Mouse (Mus musculus) brain, adult 2 months (tissue): ENCODE data around the gene Vmn2r63.
"Not testable (repeated sequence)": the region's sequence is repeated elsewhere in the genome, so short reads cannot be mapped to it uniquely, and the experiment has no call there.

ENCODE experiments used
- DNase-seq: peaks from one replicate; pipeline ENCODE4 v3.0.0; 2011; ENCODE audit warnings: low read depth, low spot score

Gene Vmn2r63

DNA sequence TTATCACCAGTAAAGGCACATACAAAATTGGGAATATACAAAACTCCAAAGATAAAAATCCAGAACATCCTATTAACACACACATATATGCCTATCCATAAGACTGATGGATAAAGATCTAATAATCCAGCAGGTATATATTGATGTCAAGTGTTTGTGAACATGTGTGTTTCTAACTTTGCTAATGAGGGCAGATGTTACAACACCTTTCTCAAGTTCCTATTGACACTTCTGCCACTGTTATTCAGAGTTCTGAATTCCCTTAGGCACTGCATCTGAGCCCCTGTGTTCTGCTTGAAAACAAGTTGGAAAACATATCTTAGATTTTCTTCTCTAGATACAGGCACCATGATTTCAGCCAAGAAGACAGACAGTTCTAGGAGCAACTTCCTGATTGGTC is at the start of gene Vmn2r63:
TSS of gene Vmn2r63 (minus strand) at position 101 of the 400 bp plus-strand sequence.
- not testable (repeated sequence) for DNase-seq

DNA sequence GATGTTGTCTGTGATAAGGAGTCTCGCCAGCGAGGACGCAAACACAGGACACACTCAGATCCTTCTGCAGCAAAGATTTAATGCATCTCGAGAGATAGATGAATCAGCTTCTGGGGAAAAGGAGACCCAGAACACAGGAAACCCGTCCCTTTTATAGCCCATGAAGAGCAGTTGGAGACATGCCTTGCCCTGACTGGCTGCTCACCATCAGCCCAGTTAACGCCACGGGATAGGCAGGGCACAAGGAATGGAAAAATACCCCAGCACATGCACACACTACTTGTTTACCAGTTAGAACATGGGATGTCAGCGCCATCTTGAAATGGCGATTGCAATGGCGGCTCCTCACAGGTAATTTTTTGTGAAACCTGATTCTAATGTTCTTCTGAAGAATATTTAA is 47.1 kb upstream of the Vmn2r63 start:
- no peak for DNase-seq

- DNase-seq, result no peak
Measured at GRCm38 (mm10) chr7:42980098-42980497, 46.5 kb upstream of the Vmn2r63 start.

GRCm38 (mm10) chr7:42965246-42965645 is 31.6 kb upstream of the Vmn2r63 start:
- no peak for DNase-seq

DNA sequence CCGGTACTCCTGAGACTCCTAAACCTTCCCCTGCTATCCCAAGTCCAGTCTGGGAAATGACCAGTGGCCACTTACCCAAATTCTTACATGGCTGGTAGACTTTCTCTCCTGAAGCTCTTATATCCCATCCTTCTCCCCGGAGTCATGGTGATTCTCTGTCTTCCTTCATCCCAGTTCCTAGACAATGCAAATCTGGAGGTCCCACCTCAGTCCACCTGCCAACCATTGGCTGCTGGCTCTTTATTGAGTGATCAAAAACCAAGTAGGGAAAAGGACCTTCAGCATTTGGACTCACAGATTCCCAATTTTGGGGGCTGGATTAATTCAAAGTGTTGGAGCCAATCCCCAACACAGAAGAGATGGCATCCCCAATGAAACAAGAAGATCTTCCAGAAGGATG is 35.6 kb downstream of the Vmn2r63 start:
- DNase-seq, result not testable (repeated sequence)

DNA sequence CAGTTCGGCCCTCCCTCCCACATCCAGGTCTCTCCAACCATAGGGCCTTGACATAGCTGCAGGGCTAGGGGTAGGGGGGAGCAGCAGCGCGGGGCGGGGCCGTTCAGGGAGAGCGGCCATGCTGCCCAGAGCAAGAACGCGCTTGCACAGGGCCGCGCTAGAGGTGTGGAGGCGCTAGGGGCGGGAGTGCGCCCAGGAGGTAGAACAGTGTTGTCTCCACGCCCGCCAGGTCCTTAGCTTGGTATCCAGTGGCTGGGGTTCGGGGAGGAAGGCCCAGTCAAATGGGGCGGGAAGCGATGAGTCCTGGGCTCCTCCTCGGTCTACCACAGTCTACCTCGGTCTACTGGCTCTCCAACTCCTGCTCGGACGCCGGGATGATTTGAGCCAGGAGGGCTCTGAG is 55.5 kb downstream of the Vmn2r63 start:
- no peak for DNase-seq

DNA sequence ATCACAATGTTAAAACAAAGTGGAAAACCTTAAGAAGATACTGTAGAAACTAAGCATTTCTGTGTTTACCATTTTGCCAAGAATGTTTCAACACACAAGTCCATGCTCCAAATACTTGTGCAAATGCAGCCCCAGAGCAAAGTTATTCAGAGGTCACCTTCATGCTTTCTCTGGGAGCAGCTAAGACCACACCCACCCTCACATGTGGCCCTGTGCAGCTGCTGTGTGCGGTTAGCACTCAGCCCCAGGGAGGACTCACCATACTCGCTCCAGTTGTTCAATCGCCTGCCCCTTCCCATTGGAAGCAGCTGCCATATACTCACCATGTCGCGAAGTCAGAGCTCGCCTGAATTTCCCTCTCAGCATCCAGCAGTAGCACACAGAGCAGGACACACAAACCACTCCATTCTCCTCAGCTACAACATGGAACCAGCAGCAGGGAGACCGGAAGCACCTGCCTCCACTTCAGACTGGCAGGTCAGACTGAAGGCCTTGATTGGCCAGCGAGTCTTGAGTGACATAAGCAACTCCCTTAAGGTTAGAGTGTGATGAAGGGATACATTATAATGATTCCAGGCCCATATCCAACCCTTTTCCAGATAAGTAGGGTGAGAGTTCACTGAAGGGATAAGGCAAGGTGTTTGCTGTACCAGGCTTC is 66.7 kb downstream of the Vmn2r63 start, which contains the start of gene Gm2381:
TSS of gene Gm2381 (minus strand) at position 434 of the 658 bp plus-strand sequence.
- DNase-seq, result not testable (repeated sequence)
